Mouse (Mus musculus) brain, embryonic 14.5 days (tissue): ENCODE data around the gene Akr1b10.

ENCODE experiments used
- CTCF ChIP-seq: fragments of 200-500 bp; IDR thresholded peaks from 2 replicates; pipeline ENCODE4 v1.5.1; 2012; ENCODE audit warnings: inconsistent platforms, mild to moderate bottlenecking, moderate library complexity, borderline replicate concordance; ENCODE audit not compliant: insufficient read depth, insufficient read length; ENCODE audit errors: extremely low read depth
- POLR2A ChIP-seq: fragments of 200-500 bp; IDR thresholded peaks from 2 replicates; pipeline ENCODE4 v1.6.1; 2012; ENCODE audit warnings: mild to moderate bottlenecking, inconsistent platforms, borderline replicate concordance; ENCODE audit not compliant: poor library complexity, insufficient read depth, insufficient read length, severe bottlenecking; ENCODE audit errors: extremely low read depth

DNA sequence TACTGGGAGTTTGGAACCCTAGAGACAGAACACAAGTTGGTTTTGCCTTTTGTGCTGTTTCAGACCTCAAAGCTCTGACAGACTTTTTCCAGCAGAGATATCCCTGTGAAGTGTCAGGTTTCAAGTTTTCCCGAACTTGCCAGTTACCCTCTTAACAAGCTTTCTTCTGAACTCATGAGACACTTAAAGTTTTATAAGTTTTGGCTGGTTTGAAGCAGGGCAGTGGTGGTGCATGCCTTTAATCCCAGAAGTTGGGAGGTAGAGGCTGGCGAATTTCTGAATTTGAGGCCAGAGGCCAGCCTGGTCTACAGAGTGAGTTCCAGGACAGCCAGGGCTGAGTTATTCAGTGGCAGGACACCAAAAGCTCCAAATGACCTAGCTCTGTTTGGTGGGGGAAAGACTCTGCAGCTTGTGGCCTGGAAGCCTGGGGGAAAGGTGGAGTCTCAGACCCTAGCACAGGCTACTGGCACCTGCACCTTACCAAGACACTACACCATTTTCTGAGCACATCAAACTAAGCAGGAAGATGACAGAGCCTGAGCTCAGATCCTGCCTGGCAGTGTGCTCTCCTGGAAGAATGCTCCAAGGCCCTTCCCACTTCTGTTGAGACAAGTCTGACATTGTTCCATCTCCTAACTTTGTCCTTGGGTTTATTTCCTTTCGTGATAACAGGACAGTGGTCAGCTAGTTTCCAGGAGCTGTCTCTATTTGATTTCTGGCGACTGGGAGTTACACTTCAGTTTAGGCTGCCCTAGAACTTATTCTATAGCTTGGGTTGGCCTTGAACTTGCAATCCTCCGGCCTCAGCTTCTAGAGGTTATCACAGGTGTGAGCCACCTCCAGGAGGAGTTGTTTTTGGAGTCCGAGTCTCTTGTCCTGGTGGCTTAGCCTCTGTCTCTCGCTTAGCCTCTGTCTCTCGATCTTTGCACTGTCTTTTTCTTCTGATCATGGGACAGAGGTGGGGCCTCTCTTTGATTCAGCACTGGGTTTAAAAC lies 29.4 kb upstream of the Akr1b10 start:
- TF ChIP-seq POLR2A (no peak), CTCF (no peak)
